Mouse (Mus musculus) bone marrow macrophage, adult 2 months (primary cell): ENCODE measurements around the gene Hsd17b14. TPM values are rescaled to one million over a fixed set of nuclear protein-coding genes. Genes with fewer than 3 reads are reported as not detected.

ENCODE experiments used
- H3K27ac ChIP-seq: 2 replicates; pipeline ENCODE4 v1.5.1; 2012; ENCODE audit warnings: low read depth, low read length; ENCODE audit not compliant: insufficient read depth
- H3K4me1 ChIP-seq: 2 replicates; pipeline ENCODE4 v1.6.1; 2012; ENCODE audit warnings: low read length; ENCODE audit not compliant: control insufficient read depth, insufficient read depth
- H3K4me3 ChIP-seq: 2 replicates; pipeline ENCODE4 v1.5.1; 2012; ENCODE audit warnings: mild to moderate bottlenecking, low read length, moderate library complexity; ENCODE audit not compliant: insufficient read depth
- CTCF ChIP-seq: IDR thresholded peaks from 2 replicates; pipeline ENCODE4 v1.5.1; 2012; ENCODE audit warnings: low read depth, mild to moderate bottlenecking, low read length, moderate library complexity
- POLR2A ChIP-seq: IDR thresholded peaks from 2 replicates; pipeline ENCODE4 v1.6.1; 2012; ENCODE audit warnings: mild to moderate bottlenecking, low read depth, low read length, borderline replicate concordance
- polyA plus RNA-seq: library from polyadenylated mRNA; stranded (reverse); fragments of >200 nt; gene quantifications from 2 replicates; pipeline ENCODE4 v1.2.4, GENCODE M21; 2012; ENCODE audit not compliant: missing spikeins, insufficient read depth, insufficient read length

Gene Hsd17b14
- polyA plus RNA-seq, 1 experiment: 2.0 TPM

DNA sequence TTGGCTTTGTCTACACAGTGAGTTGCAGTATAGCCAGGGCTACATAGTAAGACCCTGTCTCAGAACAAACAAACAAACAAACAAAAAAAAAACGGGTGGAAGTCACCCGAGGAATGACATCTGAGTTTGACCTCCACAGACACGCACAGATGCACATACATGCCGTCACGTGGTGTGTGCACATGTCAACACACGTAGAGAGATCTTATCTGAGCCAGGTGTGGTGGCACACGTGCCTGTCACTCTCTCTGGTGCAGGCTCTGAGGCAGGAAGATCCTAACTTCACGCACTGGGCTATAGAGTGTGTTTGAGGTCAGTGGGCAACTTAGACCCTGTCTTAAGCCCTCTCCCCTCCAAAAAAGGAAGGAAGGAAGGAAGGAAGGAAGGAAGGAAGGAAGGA lies 19.3 kb downstream of the Hsd17b14 start:
- Histone ChIP-seq H3K4me1 (peaks cover 34% of the 10 kb centered on the region), H3K4me3 (no peak overlapping the region), H3K27ac (no peak overlapping the region)
- TF ChIP-seq POLR2A (no peak), CTCF (no peak)

DNA sequence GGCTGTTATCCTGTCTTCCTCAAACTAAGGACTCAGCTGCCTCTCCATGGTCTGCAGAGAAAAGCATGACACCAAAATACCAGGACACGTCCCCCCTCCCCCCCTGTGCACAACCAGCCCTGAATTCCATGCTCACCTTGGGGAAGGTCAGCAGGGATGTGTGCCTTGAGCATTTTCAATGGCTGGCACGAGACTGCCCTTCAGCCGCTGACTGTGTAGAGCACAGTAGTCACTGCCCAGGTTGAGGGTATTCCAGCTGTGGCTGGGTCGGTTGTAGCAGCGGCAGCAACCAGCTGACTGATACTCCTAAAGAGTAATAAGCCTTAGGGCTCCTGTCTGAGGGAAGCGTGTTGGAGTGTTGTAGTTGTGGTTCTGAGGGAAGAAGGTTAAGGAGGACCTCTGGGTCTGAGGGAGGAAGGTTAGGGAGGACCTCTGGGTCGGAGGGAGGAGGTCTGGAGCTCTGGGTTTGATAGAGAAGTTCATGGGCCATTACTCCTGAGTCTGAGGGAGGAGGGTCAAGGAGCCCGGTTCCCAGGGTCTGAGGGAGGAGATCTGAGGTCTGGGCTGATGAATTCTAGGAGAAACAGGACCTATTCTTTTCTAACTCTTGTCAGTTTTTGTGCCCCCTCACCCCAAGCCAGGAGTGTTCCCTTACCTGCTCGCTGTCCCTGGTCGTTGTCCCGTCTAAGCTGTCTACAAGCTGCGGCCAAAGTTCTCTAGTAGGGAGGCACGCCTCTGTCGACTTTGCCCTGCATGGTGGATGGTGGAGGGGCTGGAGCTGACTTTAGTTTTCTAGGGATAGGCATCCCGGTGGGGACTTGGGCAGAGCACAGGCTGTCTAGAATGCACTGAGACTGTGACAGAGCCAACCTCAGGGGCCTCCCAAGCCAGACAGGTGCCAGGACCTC lies 20.0 kb downstream of the Hsd17b14 start:
- Histone ChIP-seq H3K27ac (no peak overlapping the region), H3K4me3 (no peak overlapping the region), H3K4me1 (peaks cover 34% of the 10 kb centered on the region)
- TF ChIP-seq CTCF (no peak), POLR2A (no peak)

DNA sequence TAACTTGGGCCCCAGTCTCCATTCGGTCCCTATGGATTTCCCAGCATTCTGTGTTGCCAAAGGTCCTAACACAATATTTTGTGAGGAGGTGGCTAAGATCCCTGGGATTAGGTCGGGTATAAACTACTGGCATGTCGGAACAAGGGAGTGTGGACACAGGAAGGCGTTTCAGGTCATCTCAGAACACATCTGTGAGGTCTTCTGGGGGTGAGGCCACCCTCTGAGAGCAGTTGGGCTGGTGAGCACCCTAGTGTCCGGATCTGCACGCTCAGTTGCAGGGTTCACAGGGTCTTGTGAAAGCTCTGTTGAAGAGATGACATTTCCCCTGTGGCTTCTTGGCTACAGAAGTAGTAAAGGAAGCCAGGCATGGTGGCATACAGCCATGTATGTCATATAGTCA lies 31.2 kb downstream of the Hsd17b14 start:
- TF ChIP-seq POLR2A: no peak
- TF ChIP-seq CTCF: no peak
- no peak overlapping the region for H3K4me3 ChIP-seq
- H3K27ac ChIP-seq: no peak overlapping the region
- H3K4me1 ChIP-seq: peaks cover 17% of the 10 kb centered on the region

DNA sequence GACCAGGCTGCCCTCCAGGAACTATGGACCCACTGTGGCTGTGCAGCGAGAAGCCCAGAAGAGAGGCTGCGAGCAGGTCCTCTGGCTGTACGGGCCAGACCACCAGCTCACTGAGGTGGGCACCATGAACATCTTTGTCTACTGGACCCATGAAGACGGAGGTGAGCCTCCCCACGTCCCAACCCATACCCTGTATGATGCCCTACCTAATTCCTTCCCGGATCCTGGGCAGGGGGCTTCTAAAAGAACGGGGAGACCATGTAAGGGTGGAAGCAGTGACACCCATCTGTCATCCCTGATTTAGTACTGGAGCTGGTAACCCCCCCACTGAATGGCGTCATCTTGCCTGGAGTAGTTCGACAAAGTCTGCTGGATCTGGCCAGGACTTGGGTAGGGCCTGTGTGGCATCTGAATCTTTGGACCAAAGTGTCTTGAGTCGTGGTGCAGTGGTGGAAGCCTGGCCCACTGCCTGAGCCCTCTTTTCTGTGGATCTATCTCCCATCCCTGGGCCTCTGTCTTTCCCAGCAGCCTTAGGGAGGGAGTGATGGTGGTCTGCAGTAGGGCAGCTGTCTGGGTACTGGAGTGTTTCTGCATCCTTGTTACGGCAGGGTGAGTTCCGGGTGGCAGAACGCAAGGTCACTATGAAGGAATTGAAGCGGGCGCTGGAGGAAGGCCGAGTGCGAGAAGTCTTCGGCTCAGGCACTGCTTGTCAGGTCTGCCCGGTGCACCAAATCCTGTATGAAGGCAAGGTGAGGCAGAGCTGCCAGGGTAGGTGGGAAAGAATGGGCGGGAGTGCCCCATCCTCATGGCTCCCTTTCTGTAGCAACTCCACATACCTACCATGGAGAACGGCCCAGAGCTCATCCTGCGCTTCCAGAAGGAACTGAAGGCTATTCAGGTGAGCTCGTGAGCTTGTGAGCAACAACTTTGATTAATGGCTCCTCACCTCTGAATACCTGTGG lies 33.2 kb downstream of the Hsd17b14 start:
- H3K4me3 ChIP-seq: no peak overlapping the region
- no peak for TF ChIP-seq POLR2A
- TF ChIP-seq CTCF: no peak
- no peak overlapping the region for H3K27ac ChIP-seq

DNA sequence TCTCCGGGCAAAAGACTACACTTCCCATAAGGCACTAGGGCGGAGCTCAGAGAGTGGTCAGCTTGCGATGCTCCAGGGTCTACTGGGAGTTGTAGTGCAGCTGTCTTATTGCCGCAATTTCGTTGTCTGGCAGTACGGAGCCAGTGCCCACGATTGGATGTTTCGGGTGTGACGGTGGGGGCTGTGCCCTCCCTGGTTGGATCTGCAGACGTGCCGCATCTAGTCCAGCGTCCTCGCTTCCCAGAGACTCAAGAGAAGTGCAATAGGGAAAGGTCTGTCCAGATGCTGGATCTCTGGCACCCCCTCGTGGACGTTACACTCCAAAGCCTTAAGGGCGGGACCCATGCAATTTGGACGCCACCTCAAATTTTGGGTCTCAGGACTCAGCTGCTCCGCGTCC lies 34.5 kb downstream of the Hsd17b14 start:
- Histone ChIP-seq H3K4me3 (peak overlapping the region; percentile 22; the same call in 1 of the 2 replicates), H3K4me1 (peaks cover 26% of the 10 kb centered on the region), H3K27ac (no peak overlapping the region)
- TF ChIP-seq CTCF (peak; percentile 64), POLR2A (no peak)

More for the DNA sequence above, 33.2 kb downstream of the Hsd17b14 start:
- H3K4me1 ChIP-seq: peaks cover 26% of the 10 kb centered on the region

DNA sequence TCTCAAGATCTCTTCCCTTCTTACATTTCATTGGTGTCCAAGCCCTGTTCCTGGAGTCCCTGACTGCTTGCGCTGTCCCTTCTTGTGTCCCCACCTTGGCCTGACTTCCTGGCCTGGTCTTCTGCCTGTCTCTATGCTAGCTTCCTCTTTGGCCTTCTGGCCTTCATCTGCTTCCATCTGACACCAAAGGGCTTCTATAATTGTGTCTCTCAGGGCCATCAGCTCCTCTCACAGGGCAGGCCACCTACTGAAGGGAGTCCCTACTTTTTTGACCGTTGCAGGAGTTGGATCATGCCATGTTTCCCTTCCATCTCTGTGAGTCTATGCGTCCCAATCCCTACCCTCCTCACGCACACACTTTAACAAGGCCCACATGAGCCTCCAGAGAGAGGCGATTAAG lies 35.2 kb downstream of the Hsd17b14 start:
- H3K4me1 ChIP-seq: peaks cover 26% of the 10 kb centered on the region
- peak overlapping the region; percentile 61 for H3K27ac ChIP-seq
- no peak overlapping the region for H3K4me3 ChIP-seq
- TF ChIP-seq POLR2A (no peak), CTCF (no peak)

DNA sequence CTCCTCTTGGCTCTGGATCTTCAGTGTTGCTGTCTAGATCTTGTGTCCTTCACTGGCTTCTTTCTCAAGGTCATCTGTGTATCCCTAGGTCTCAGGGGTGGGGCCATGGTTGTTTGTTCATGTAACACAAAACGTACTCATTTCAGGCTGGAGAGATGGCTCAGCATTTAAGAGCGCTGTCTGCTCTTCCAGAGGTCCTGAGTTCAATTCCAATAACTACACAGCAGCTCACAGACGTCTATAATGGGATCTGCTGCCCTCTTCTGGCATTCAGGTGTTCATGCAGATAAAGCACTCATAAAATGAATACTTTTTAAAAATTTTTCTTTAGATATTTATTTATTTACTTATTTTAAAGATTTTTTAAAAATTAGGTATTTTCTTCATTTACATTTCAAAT lies 36.2 kb downstream of the Hsd17b14 start:
- TF ChIP-seq CTCF (no peak), POLR2A (no peak)
- peaks cover 26% of the 10 kb centered on the region for H3K4me1 ChIP-seq
- peak overlapping the region; percentile 61 for H3K27ac ChIP-seq
- H3K4me3 ChIP-seq: no peak overlapping the region

DNA sequence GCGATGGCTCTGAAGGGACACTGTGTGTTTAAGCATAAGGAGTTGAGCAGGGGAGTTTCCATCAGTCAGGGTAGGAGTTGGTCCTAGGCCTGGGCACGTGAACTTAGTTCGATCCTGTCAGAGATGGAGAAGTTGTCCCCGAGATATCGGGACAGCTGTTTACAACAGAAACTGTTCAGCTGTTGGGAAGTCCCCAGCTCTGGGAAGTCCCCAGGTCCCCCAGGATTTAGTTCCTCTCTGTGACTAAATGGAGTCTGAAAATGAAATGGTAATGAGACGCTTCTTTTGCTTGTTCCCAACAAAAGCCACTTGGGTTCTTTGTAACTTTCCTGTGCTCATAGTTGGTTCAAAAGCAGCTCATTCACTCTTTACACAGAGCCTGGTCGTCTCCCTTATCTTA lies 37.2 kb downstream of the Hsd17b14 start:
- peaks cover 26% of the 10 kb centered on the region for H3K4me1 ChIP-seq

DNA sequence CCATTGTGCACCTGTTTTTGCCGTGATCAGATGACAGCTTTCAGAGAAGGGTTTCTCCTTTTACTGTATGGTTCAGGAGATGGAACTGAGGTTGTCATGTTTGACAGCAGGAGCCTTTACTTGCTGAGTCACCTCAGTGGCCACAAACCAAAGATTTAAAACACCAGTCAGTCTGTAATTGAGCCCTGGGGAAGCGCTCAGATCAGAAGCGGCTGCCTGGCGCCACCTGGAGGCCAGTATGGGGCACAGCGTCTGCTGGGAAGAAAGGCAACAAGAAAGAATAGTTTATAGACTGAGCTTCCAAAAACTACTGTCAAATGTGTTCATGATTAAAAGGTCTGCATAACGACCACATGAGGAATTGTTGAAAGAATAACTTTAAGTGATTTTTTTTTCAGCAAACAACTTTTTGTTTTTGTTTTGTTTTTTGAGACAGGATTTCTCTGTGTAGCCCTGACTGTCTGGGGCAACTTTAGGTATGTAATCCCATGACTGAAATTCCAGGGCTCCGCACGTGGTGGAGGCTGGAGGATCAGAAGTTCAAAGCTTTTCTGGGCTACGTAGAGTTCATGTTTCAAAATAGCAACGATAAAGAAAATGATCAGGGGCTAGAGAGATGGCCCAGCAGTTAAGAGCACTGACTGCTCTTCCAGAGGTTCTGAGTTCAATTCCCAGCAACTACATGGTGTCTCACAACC lies 38.6 kb downstream of the Hsd17b14 start:
- no peak overlapping the region for H3K4me3 ChIP-seq
- TF ChIP-seq POLR2A (no peak), CTCF (peak; percentile 93)
- H3K27ac ChIP-seq: no peak overlapping the region
- H3K4me1 ChIP-seq: peaks cover 26% of the 10 kb centered on the region

More for the DNA sequence above, 37.2 kb downstream of the Hsd17b14 start:
- H3K4me3 ChIP-seq: no peak overlapping the region
- peak overlapping the region; percentile 93 for H3K27ac ChIP-seq
- TF ChIP-seq POLR2A (no peak), CTCF (no peak)
